Mouse (Mus musculus): ENCODE measurements at regions not wholly inside any gene's neighbourhood (a gene's known extent, or its start where the extent isn't known, plus 50 kb on each side); places are given as distances from the start of the nearest gene placed in this dataset.

DNA sequence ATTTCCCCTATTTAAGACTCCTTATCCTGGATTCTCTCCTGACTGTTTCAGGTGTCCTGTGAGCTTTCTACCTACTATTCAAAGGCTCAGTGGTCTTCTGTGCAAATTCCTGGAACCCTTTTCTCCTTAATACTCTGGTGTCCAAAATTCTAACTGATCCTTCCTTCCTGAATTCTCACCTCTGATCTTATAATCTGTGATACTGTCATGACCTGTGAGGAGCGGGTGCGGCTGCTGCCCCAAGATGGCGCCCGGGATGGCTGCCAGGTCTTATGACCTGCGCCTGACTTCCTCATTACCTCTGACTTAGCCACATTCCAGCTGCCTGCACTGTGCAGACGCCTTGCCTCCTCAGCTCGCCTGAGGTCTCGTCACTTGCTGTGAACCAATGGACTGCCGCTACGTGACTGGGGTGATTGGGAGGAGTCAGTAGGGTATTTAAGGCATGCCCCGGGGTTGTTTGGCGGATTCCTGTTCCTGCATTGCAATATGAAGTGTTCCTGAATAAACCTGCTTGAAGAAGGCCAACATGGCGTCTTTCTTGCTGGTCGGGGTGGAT is 131.2 kb downstream of the Ptbp2 start:
- TF ChIP-seq POLR2A (IDR thresholded peaks at IDR 0.05; ENCODE audit: low read depth, low read length) (no peak), CTCF (conservative IDR thresholded peaks at IDR 0.05; ENCODE audit: insufficient read depth, insufficient read length, low read depth, low read length) (no peak)

Measured in kidney, adult 2 months (tissue).